ENCODE assay signal across 19 mouse cellular contexts in genomic region chr9:49590261-49590660, GRCm38 (mm10).
DNase-seq lines count a peak whose midpoint lies in the region; ATAC-seq lines count a peak whose summit lies in the region.
"Had no signal": no experiment of that assay in that cellular context is flagged by ENCODE, and none has a peak within 500 bp of the region (broad histone marks: within the 10 kb centered on the region; RNA-seq: fewer than 3 reads in every experiment).

No protein-coding gene starts in this region.

- peaks cover 56% of the 10 kb centered on the region for H3K4me1 ChIP-seq in forebrain, embryonic 15.5 days
- H3K4me1 ChIP-seq in forebrain, embryonic 10.5 days = peaks cover 26% of the 10 kb centered on the region
- 0 out of 2 replicates have a peak, but pooled peaks cover 4% of the 10 kb centered on the region for H3K4me1 ChIP-seq in lung, embryonic 16.5 days (replicated peaks; ENCODE audit: control insufficient read depth, insufficient read depth, low read length)
- H3K4me1 ChIP-seq in midbrain, embryonic 13.5 days (replicated peaks) = peaks cover 58% of the 10 kb centered on the region

- no peak overlapping the region for H3K9ac ChIP-seq in forebrain, embryonic 15.5 days (replicated peaks)
- H3K9ac ChIP-seq in lung, embryonic 16.5 days (ENCODE audit: low read length) = no peak overlapping the region
- 0 out of 2 replicates have a peak overlapping the region, but pooled peaks have one; percentile 30 for H3K9ac ChIP-seq in midbrain, embryonic 13.5 days (replicated peaks)
- H3K9ac ChIP-seq: limb, embryonic 15.5 days had no signal

- no peak overlapping the region for H3K4me3 ChIP-seq in forebrain, embryonic 15.5 days
- H3K4me3 ChIP-seq in forebrain, embryonic 10.5 days = no peak overlapping the region
- no peak overlapping the region for H3K4me3 ChIP-seq in lung, embryonic 16.5 days (ENCODE audit: low read length)
- H3K4me3 ChIP-seq in midbrain, embryonic 13.5 days (replicated peaks) = no peak overlapping the region
- H3K4me3 ChIP-seq: heart, embryonic 10.5 days; limb, embryonic 15.5 days had no signal

- no peaks in the 10 kb centered on the region for H3K27me3 ChIP-seq in forebrain, embryonic 15.5 days
- no peaks in the 10 kb centered on the region for H3K27me3 ChIP-seq in forebrain, embryonic 10.5 days (ENCODE audit: poor library complexity, severe bottlenecking)
- no peaks in the 10 kb centered on the region for H3K27me3 ChIP-seq in lung, embryonic 16.5 days (ENCODE audit: control insufficient read depth, insufficient read depth, low read depth, low read length)
- H3K27me3 ChIP-seq in midbrain, embryonic 13.5 days = no peaks in the 10 kb centered on the region
- H3K27me3 ChIP-seq: limb, embryonic 15.5 days had no signal

- WGBS in forebrain, embryonic 15.5 days = 17% methylated on average over 4 of the region's 4 CpGs
- 42% methylated on average over 4 of the region's 4 CpGs for WGBS in forebrain, embryonic 10.5 days
- WGBS in lung, embryonic 16.5 days = 63% methylated on average over 4 of the region's 4 CpGs
- WGBS in midbrain, embryonic 13.5 days = 34% methylated on average over 4 of the region's 4 CpGs

- H3K36me3 ChIP-seq in forebrain, embryonic 15.5 days = no peaks in the 10 kb centered on the region
- no peaks in the 10 kb centered on the region for H3K36me3 ChIP-seq in forebrain, embryonic 10.5 days (replicated peaks)
- H3K36me3 ChIP-seq in lung, embryonic 16.5 days (ENCODE audit: control insufficient read depth, insufficient read depth, low read length) = no peaks in the 10 kb centered on the region
- no peaks in the 10 kb centered on the region for H3K36me3 ChIP-seq in midbrain, embryonic 13.5 days
- H3K36me3 ChIP-seq: heart, embryonic 10.5 days; limb, embryonic 15.5 days had no signal

- 0 out of 2 replicates have a peak overlapping the region, but pooled peaks have one; percentile 0 for H3K27ac ChIP-seq in forebrain, embryonic 15.5 days (replicated peaks)
- H3K27ac ChIP-seq in forebrain, embryonic 10.5 days = no peak overlapping the region
- peak overlapping the region; percentile 36; the same call in 1 of the 2 replicates for H3K27ac ChIP-seq in lung, embryonic 16.5 days (ENCODE audit: low read length)
- peak overlapping the region; percentile 67 for H3K27ac ChIP-seq in midbrain, embryonic 13.5 days
- H3K27ac ChIP-seq: heart, embryonic 10.5 days; limb, embryonic 15.5 days; macrophage had no signal

- no peak overlapping the region for H3K4me2 ChIP-seq in forebrain, embryonic 15.5 days (replicated peaks)
- H3K4me2 ChIP-seq in lung, embryonic 16.5 days (ENCODE audit: low read depth, low read length) = no peak overlapping the region
- H3K4me2 ChIP-seq in midbrain, embryonic 13.5 days (replicated peaks) = no peak overlapping the region
- H3K4me2 ChIP-seq: limb, embryonic 15.5 days had no signal

- DNase-seq in forebrain, embryonic 10.5 days (ENCODE audit: extremely low spot score, low spot score) = no peak
- no peak for DNase-seq in lung, postnatal 36 days
- peak; percentile 35 for DNase-seq in retina, postnatal 1 day
- no peak for DNase-seq in lung, postnatal 14 days
- DNase-seq in cerebellum, postnatal 4 days (ENCODE audit: low spot score in 2 of 2) = no peak
- DNase-seq: adrenal gland, postnatal 25 days; cerebellum, adult 8-10 months; gastrocnemius, postnatal 10 days; heart, postnatal 10 days; kidney, adult 9 months; kidney, postnatal 4 days; right cerebral cortex, adult 18-20 months; thymus, adult 18-20 months had no signal

- no peak for ATAC-seq in forebrain, embryonic 15.5 days (replicated peaks)
- peak; percentile 48; the same call in 1 of the 2 replicates for ATAC-seq in lung, embryonic 16.5 days (ENCODE audit: low read depth)
- no peak for ATAC-seq in midbrain, embryonic 13.5 days

- H3K9me3 ChIP-seq in forebrain, embryonic 15.5 days = no peaks in the 10 kb centered on the region
- H3K9me3 ChIP-seq in forebrain, embryonic 10.5 days = no peaks in the 10 kb centered on the region
- no peaks in the 10 kb centered on the region for H3K9me3 ChIP-seq in lung, embryonic 16.5 days (ENCODE audit: control insufficient read depth, low read length)
- no peaks in the 10 kb centered on the region for H3K9me3 ChIP-seq in midbrain, embryonic 13.5 days
- H3K9me3 ChIP-seq: heart, embryonic 10.5 days; limb, embryonic 15.5 days had no signal
